Mouse (Mus musculus): ENCODE results near the gene Olfr20. TPM values are rescaled to one million over a fixed set of nuclear protein-coding genes. Genes with fewer than 3 reads are reported as not detected.

Olfr20 gene
- polyA plus RNA-seq (2012; rRNA removed; ENCODE audit: low replicate concordance), result 0.12 TPM in 1 of 2 replicates, not detected in the other

DNA sequence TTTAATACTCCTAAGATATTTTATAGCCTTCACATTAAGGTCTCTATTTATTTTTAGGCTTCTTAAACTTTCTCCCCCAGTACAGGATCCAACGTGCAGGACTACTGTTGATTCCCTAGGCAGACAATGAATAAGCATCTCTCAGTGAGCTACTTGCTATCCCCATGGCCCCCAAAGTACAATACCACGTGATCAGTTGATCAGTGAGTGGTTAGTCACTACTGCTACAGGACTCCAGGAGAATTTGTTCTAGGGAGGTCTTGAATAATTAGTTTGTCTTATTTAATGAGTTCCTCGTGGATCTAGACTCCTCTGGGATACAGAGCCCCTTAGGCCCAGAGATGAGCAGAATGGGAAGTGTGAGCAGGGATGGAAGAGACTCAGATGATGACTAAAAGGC lies at the start of gene Olfr20:
Gene Olfr20 (plus strand): TSS at position 301 of the 400 bp plus-strand sequence.

DNA sequence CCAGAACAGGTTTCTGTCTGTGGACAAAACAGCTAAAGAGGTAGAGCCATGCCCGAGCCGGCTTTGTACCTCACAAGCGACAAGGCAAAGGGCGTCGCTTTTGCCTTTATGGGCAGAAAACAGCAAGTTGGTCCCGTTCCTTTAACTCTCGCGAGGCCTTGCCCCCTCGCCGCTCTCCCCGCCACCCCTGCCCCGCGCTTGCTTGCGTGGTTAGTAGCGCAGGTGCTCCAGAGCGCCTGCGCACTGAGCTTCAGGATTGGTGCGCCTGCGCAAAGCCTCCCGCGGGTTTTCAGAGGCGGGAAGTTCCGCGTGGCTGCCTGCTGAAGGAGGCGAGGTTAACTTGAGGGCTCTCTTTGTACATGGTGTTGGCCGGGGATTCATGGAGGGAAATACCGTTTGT lies 21.1 kb upstream of the Olfr20 start, which contains the start of the genes Aspa, Gm49340 and Spata22:
Gene Aspa (minus strand): TSS at position 155 of the 400 bp plus-strand sequence.
Gene Gm49340 (plus strand): TSS at position 300 of the 400 bp plus-strand sequence.
Gene Spata22 (plus strand): TSS at position 300 of the 400 bp plus-strand sequence.

DNA sequence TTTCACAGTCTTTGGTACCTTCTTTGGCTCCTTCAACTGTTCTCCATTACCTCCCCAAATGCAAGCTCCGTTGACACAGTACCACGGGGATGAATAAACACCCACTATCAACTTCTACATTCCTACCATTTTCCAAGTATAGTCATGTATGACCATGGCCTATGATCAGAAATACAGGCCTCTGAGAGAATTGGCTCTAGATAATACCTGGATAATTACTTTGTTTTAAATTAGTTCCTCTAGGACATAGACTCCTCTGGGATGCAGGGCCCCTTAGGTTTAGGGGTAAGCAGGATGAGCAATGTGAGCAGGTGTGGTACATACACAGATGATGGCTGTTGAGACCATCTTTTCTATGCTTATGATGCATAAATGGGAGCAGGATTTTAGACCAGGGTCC lies 20.4 kb downstream of the Olfr20 start, which contains the start of gene Olfr376:
Gene Olfr376 (plus strand): TSS at position 301 of the 400 bp plus-strand sequence.

DNA sequence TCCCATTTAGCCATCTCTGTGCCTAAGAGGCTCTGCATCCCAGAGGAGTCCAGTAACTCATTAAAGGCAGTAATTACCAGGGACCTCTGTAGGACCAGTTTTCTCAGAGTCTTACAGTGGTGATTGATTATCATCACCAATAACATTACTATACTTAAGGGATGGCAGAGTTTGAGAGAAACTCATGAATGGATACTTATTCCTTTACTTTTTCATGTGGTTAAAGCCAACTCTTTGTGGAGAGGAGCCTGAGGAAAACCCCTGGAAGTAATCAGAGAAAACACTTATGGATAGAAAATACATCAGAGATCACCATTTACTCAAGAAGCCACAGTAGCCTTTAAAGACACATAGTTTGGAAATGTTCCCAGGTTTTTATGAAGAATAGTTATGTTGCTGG lies 48.9 kb downstream of the Olfr20 start, which contains the start of gene Olfr1:
Gene Olfr1 (minus strand): TSS at position 101 of the 400 bp plus-strand sequence.

Other genes with a start within 250 kb of the Olfr20 start
- 1.8 and 3.7 TPM in 2 replicates for gene Haspin, start 212.5 kb upstream of the Olfr20 start, polyA plus RNA-seq (2012; rRNA removed; ENCODE audit: low replicate concordance)
- gene P2rx5, start 190.4 kb upstream of the Olfr20 start, polyA plus RNA-seq (2012; rRNA removed; ENCODE audit: low replicate concordance), result 0.33 TPM in 1 of 2 replicates, not detected in the other
- gene Emc6, start 173.7 kb upstream of the Olfr20 start, polyA plus RNA-seq (2012; rRNA removed; ENCODE audit: low replicate concordance), result 45.1 and 69.0 TPM in 2 replicates
- 98.3 and 181 TPM in 2 replicates for gene Tax1bp3, start 173.7 kb upstream of the Olfr20 start, polyA plus RNA-seq (2012; rRNA removed; ENCODE audit: low replicate concordance)
- gene Ctns, start 151.7 kb upstream of the Olfr20 start, polyA plus RNA-seq (2012; rRNA removed; ENCODE audit: low replicate concordance), result 13.2 and 13.6 TPM in 2 replicates
- 15.3 and 15.7 TPM in 2 replicates for gene Shpk, start 151.3 kb upstream of the Olfr20 start, polyA plus RNA-seq (2012; rRNA removed; ENCODE audit: low replicate concordance)
- 0.11 TPM in 1 of 2 replicates, not detected in the other for gene Trpv1, start 116.5 kb upstream of the Olfr20 start, polyA plus RNA-seq (2012; rRNA removed; ENCODE audit: low replicate concordance)
- gene Trpv3, start 83.4 kb upstream of the Olfr20 start, polyA plus RNA-seq (2012; rRNA removed; ENCODE audit: low replicate concordance), result 0.12 and 0.38 TPM in 2 replicates
- 0.82 and 5.1 TPM in 2 replicates for gene Aspa, start 21.2 kb upstream of the Olfr20 start, polyA plus RNA-seq (2012; rRNA removed; ENCODE audit: low replicate concordance)
- gene Gm49340, start 21.0 kb upstream of the Olfr20 start, polyA plus RNA-seq (2012; rRNA removed; ENCODE audit: low replicate concordance), result not detected in 2 replicates
- not detected in 2 replicates for gene Spata22, start 21.0 kb upstream of the Olfr20 start, polyA plus RNA-seq (2012; rRNA removed; ENCODE audit: low replicate concordance)
- not detected in 2 replicates for gene Olfr376, start 20.5 kb downstream of the Olfr20 start, polyA plus RNA-seq (2012; rRNA removed; ENCODE audit: low replicate concordance)
- gene Olfr1, start 48.8 kb downstream of the Olfr20 start, polyA plus RNA-seq (2012; rRNA removed; ENCODE audit: low replicate concordance), result not detected in 2 replicates
- not detected in 2 replicates for gene Olfr378, start 77.7 kb downstream of the Olfr20 start, polyA plus RNA-seq (2012; rRNA removed; ENCODE audit: low replicate concordance)
- not detected in 2 replicates for gene Olfr380, start 106.7 kb downstream of the Olfr20 start, polyA plus RNA-seq (2012; rRNA removed; ENCODE audit: low replicate concordance)
- gene Olfr381, start 140.8 kb downstream of the Olfr20 start, polyA plus RNA-seq (2012; rRNA removed; ENCODE audit: low replicate concordance), result not detected in 2 replicates
- gene Olfr382, start 166.4 kb downstream of the Olfr20 start, polyA plus RNA-seq (2012; rRNA removed; ENCODE audit: low replicate concordance), result not detected in 2 replicates
- not detected in 2 replicates for gene Olfr385, start 242.2 kb downstream of the Olfr20 start, polyA plus RNA-seq (2012; rRNA removed; ENCODE audit: low replicate concordance)
- gene Olfr384, start 247.8 kb downstream of the Olfr20 start, polyA plus RNA-seq (2012; rRNA removed; ENCODE audit: low replicate concordance), result not detected in 2 replicates

Measured in duodenum, adult 2 months (tissue).